Mouse (Mus musculus) small intestine, adult 2 months (tissue): ENCODE results near the gene Slc35f1. TPM values are rescaled to one million over a fixed set of nuclear protein-coding genes. Genes with fewer than 3 reads are reported as not detected.

Experiments used
- H3K27ac ChIP-seq: fragments of 200-500 bp; 2 replicates; pipeline ENCODE4 v1.5.1; 2012; ENCODE audit warnings: low read depth, low read length, control low read depth, inconsistent platforms; ENCODE audit not compliant: insufficient read depth
- H3K27me3 ChIP-seq: fragments of 200-500 bp; 2 replicates; pipeline ENCODE4 v1.6.1; 2012; ENCODE audit warnings: mild to moderate bottlenecking, moderate library complexity, low read length, inconsistent platforms; ENCODE audit not compliant: control insufficient read depth, insufficient read depth
- H3K36me3 ChIP-seq: fragments of 200-500 bp; 2 replicates; pipeline ENCODE4 v1.6.1; 2012; ENCODE audit warnings: mild to moderate bottlenecking, low read length, control low read depth, inconsistent platforms; ENCODE audit not compliant: control insufficient read depth, insufficient read depth
- H3K4me1 ChIP-seq: fragments of 200-500 bp; 2 replicates; pipeline ENCODE4 v1.6.1; 2012; ENCODE audit warnings: low read length, inconsistent platforms, mixed read lengths; ENCODE audit not compliant: control insufficient read depth, insufficient read depth, insufficient read length
- H3K4me3 ChIP-seq: fragments of 200-500 bp; 2 replicates; pipeline ENCODE4 v1.5.1; 2012; ENCODE audit warnings: low read depth, mild to moderate bottlenecking, control low read depth, inconsistent platforms, low read length, moderate library complexity
- CTCF ChIP-seq: fragments of 200-500 bp; IDR thresholded peaks from 2 replicates; pipeline ENCODE4 v1.5.1; 2012; ENCODE audit warnings: low read depth, mild to moderate bottlenecking, control low read depth, inconsistent platforms, low read length, moderate library complexity, mixed read lengths; ENCODE audit not compliant: insufficient replicate concordance, insufficient read length; ENCODE audit errors: extremely low read depth
- POLR2A ChIP-seq: fragments of 200-500 bp; IDR thresholded peaks from 2 replicates; pipeline ENCODE4 v1.6.1; 2012; ENCODE audit warnings: low read depth, mild to moderate bottlenecking, control low read depth, inconsistent platforms, low read length, moderate library complexity
- WGBS: fragments of 180-500 bp; shearing (Covaris S2); methylation state at CpG from one replicate; pipeline ENCODE4 v1.1.7; 2018; 5-methylcytosine and 5-hydroxymethylcytosine counted together
- polyA plus RNA-seq: library from polyadenylated mRNA; depleted of rRNA; stranded (reverse); fragments of >200 nt; gene quantifications from 2 replicates; pipeline ENCODE4 v1.2.3, GENCODE M21; 2012

Slc35f1 gene
- polyA plus RNA-seq, 1 experiment: 0.41 TPM

DNA sequence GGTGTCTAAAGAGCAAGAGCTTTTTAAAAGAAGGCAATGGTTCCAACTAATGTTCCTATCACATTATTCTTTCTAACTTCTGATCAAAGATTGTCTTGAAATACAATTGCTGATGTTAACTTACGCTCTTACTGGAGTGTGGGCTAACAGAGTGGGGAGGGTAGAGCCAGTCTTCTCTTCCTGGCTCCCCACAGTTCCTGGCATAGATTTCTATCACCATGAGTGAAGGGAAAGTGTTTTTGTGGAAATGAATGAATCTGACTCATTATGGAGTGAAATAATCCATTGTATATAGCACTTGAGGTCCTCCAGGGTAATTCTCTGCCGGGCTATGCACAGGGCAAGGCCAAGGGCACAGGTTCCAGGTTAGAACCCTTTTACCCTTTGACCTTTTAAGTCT lies 24.2 kb downstream of the Slc35f1 start:
- Histone ChIP-seq H3K27ac (no peak overlapping the region), H3K27me3 (no peaks in the 10 kb centered on the region), H3K36me3 (no peaks in the 10 kb centered on the region), H3K4me1 (no peaks in the 10 kb centered on the region), H3K4me3 (no peak overlapping the region)
- WGBS: 82% methylated on average over 2 of the region's 2 CpGs
- TF ChIP-seq POLR2A: no peak
- no peak for TF ChIP-seq CTCF

DNA sequence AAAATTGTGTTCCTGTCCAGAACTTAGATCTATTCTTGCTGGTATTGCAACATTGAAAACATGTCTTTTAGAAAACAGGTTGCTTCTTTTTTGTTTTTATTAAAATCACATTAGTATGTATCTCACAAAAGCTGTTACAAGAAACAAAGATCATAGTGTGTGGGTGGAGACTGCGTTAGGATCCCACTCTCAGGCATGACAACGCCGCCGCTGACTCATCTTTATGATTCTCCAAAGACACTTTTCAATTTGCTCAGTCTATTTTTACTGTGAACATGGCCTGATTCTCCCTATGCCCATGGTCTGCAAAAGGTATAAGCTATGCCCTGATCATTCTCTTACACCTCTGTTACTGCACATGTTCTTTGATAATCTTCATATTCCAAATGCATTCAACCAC lies 24.8 kb downstream of the Slc35f1 start:
- no peak overlapping the region for H3K27ac ChIP-seq
- TF ChIP-seq POLR2A (no peak), CTCF (no peak)
- no peaks in the 10 kb centered on the region for H3K36me3 ChIP-seq
- 96% methylated on average over 4 of the region's 4 CpGs for WGBS
- no peaks in the 10 kb centered on the region for H3K4me1 ChIP-seq
- no peaks in the 10 kb centered on the region for H3K27me3 ChIP-seq
- no peak overlapping the region for H3K4me3 ChIP-seq

DNA sequence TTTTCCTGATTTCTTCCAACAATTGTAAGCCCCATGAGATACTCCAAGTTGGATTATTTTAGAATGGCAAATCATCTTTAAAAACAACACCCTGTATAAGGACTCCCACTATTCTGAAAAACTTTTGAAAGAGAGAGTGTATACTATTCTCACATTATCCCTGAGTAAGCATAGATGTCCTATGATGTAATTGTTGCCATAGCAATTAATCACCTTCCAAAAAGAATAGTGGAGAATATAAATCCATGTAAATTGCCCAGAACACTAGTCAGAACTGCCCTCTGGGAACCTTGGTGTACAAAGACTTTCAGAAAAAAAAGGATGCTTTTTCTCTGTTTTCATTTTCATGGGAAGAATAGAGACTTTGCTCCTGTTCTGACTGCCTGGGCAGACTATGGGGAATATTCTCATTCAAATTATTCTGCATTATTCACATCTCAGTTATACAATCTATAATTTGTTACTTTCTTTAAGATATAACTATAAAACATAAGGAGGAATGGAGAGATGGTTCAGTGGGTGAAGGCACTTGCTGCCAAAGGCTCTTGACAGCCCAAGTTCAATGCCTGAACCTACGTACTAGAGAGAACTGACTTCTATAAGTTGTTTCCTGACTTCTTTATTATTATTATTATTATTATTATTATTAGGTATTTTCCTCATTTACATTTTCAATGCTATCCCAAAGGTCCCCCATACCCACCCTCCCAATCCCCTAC lies 28.0 kb downstream of the Slc35f1 start:
- Histone ChIP-seq H3K4me3 (no peak overlapping the region), H3K36me3 (no peaks in the 10 kb centered on the region), H3K27me3 (no peaks in the 10 kb centered on the region), H3K27ac (no peak overlapping the region), H3K4me1 (no peaks in the 10 kb centered on the region)
- 90% methylated on average over 1 of the region's 1 CpGs for WGBS
- TF ChIP-seq CTCF (no peak), POLR2A (no peak)

DNA sequence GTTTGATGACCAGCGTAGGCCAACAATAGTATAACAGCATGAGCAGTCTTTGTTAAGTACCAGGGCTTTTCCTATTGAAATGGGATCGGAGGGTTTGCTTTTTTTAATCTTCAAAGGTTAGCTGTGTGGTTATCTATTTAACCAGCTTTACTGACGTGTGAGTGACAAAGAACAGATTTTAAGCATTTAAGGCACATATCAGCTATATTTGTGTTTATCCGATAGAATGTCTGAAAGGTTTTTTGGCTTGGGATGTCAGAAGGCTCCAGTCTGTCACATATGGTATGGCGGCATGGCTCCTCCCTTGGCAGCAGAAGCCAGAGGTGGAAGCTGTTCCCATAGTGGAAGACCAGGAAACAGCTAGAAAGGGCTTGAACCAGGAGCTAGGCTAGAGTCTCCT lies 36.3 kb downstream of the Slc35f1 start:
- TF ChIP-seq CTCF (no peak), POLR2A (no peak)
- Histone ChIP-seq H3K36me3 (no peaks in the 10 kb centered on the region), H3K4me3 (no peak overlapping the region), H3K27me3 (no peaks in the 10 kb centered on the region), H3K4me1 (no peaks in the 10 kb centered on the region), H3K27ac (no peak overlapping the region)
- WGBS: 82% methylated on average over 5 of the region's 5 CpGs

DNA sequence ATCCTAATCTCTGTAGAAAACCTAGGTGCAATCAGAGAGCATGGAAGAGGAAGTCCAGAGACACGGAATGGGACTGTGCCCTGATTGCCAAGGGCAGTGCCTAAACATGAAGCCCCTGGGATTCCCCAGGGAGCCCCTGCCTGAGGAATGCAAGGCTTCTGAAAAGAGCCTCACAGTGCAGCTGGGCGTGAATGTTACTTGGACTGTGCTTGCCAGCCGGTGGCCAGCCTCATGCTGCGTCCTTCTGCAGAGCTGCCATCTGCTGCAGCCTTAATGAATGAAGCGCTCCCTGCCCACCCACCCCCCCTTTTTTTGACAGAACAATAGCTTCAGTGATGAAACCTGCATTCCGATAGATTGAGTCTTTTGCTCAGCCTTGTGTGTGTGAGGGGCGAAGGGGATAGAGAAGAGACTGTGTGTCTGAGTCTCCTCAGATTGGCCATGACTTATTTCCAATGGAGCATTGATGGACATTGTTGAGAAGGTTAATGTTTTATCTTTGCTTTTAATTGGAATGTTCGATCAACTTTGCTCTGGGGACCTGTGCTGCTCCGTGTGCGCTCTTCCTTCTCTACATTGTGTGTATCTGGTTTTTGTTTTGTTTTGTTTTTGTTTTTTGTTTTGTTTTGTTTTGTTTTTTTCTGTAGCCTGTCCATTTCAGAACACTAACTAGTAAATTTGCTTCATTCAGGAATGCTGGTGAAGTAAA lies 52.5 kb downstream of the Slc35f1 start:
- TF ChIP-seq POLR2A (no peak), CTCF (no peak)
- Histone ChIP-seq H3K4me3 (no peak overlapping the region), H3K36me3 (no peaks in the 10 kb centered on the region), H3K27ac (no peak overlapping the region), H3K27me3 (no peaks in the 10 kb centered on the region), H3K4me1 (no peaks in the 10 kb centered on the region)
- 28% methylated on average over 10 of the region's 10 CpGs for whole genome bisulfite sequencing

DNA sequence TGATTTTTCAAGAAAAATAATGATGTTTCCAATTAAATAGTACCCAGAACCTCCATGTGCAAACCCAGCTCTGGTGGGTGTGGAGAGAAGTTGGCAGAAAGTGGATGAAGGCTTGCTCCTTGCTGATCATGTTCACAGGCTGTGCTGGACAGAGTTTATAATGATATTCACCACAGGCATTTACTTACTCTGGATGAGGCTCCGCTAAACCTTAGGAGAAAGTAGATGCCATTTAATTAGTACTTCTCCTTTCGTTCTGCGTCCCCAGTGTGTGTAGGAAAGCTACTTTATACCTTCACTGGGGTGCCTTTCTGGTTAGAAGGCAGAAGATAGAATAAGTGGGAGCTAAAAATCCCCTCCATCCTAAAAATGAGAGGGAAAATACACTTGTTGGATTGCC lies 53.5 kb downstream of the Slc35f1 start:
- 94% methylated on average over 3 of the region's 3 CpGs for WGBS
- Histone ChIP-seq H3K27ac (no peak overlapping the region), H3K4me3 (no peak overlapping the region), H3K27me3 (no peaks in the 10 kb centered on the region), H3K36me3 (no peaks in the 10 kb centered on the region), H3K4me1 (no peaks in the 10 kb centered on the region)
- no peak for TF ChIP-seq CTCF
- no peak for TF ChIP-seq POLR2A

DNA sequence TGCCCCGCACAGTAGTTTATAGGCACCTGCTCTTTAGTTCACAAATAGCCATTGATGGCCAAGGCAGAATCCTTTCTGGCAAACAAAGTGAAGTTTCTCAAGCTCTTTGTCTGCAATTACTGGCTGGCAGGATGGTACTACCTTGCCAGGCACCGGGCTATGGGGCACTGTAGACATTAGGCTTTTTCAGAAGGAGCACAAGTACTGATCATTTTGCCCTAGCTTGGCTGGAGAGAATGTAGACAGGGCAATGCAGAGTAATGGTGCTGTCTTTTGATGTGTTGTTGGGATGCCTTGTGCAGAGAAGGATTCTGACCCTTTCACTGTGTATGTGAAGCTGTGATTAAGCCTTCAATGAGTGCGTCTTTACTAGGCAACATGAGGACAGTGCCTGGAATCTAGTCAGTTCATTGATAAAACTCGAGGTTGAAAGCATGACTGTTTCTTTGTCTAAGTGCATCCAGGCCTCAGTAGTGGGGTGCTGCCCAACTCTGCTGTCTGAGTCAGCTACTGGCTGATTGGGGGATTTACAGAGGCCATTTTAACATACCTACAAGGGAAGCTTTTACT lies 57.8 kb downstream of the Slc35f1 start:
- no peaks in the 10 kb centered on the region for H3K27me3 ChIP-seq
- no peak overlapping the region for H3K27ac ChIP-seq
- WGBS: 76% methylated on average over 4 of the region's 4 CpGs
- H3K36me3 ChIP-seq: no peaks in the 10 kb centered on the region
- no peaks in the 10 kb centered on the region for H3K4me1 ChIP-seq
- H3K4me3 ChIP-seq: no peak overlapping the region
- TF ChIP-seq POLR2A (no peak), CTCF (no peak)
